Mouse (Mus musculus): ENCODE results near the gene Gse1. TPM values are rescaled to one million over a fixed set of nuclear protein-coding genes. Genes with fewer than 3 reads are reported as not detected.
A peak's percentile ranks its signal among the peaks of the same experiment; 100 is the strongest.

Gse1 gene
- polyA plus RNA-seq, 1 experiment from 2014 or later = 25.3 TPM

- no peaks in the 10 kb centered on the region for H3K27me3 ChIP-seq (replicated peaks; ENCODE audit: control insufficient read depth, insufficient read depth, low read length)
- ATAC-seq (replicated peaks; ENCODE audit: low FRiP score) (no peak), DNase-seq (ENCODE audit: low spot score) (no peak)
- 60% methylated on average over 10 of the region's 10 CpGs for WGBS
- H3K9me3 ChIP-seq (ENCODE audit: control insufficient read depth, low read length) = no peaks in the 10 kb centered on the region
- no peak overlapping the region; the same call in 1 of the 2 replicates for H3K4me3 ChIP-seq (ENCODE audit: low read depth, low read length)
- H3K27ac ChIP-seq (ENCODE audit: low read depth, low read length) = peak overlapping the region; percentile 40
- no peak overlapping the region; the same call in 1 of the 2 replicates for H3K9ac ChIP-seq (ENCODE audit: low read depth, low read length)
- H3K4me1 ChIP-seq (replicated peaks; ENCODE audit: control insufficient read depth, insufficient read depth, low read length) = peaks cover 72% of the 10 kb centered on the region
- no peaks in the 10 kb centered on the region for H3K36me3 ChIP-seq (ENCODE audit: control insufficient read depth, insufficient read depth, low read length)
- peak overlapping the region; percentile 31 for H3K4me2 ChIP-seq
Measured at GRCm38 (mm10) chr8:120289698-120290181, 61.5 kb downstream of the Gse1 start.

GRCm38 (mm10) chr8:120290614-120291013 lies 62.4 kb downstream of the Gse1 start:
- no peak for DNase-seq (ENCODE audit: low spot score)
- no peak for ATAC-seq (replicated peaks; ENCODE audit: low FRiP score)
- Histone ChIP-seq H3K9me3 (ENCODE audit: control insufficient read depth, low read length) (no peaks in the 10 kb centered on the region), H3K4me1 (replicated peaks; ENCODE audit: control insufficient read depth, insufficient read depth, low read length) (peaks cover 72% of the 10 kb centered on the region), H3K36me3 (ENCODE audit: control insufficient read depth, insufficient read depth, low read length) (no peaks in the 10 kb centered on the region), H3K4me2 (peak overlapping the region; percentile 32), H3K9ac (ENCODE audit: low read depth, low read length) (peak overlapping the region; percentile 45), H3K27me3 (replicated peaks; ENCODE audit: control insufficient read depth, insufficient read depth, low read length) (no peaks in the 10 kb centered on the region), H3K4me3 (ENCODE audit: low read depth, low read length) (no peak overlapping the region), H3K27ac (ENCODE audit: low read depth, low read length) (peak overlapping the region; percentile 40; the same call in 1 of the 2 replicates)
- WGBS = 76% methylated on average over 15 of the region's 15 CpGs

- Histone ChIP-seq H3K4me1 (replicated peaks; ENCODE audit: control insufficient read depth, insufficient read depth, low read length) (peaks cover 81% of the 10 kb centered on the region), H3K36me3 (ENCODE audit: control insufficient read depth, insufficient read depth, low read length) (no peaks in the 10 kb centered on the region), H3K27ac (ENCODE audit: low read depth, low read length) (peak overlapping the region; percentile 99; the same call in 1 of the 2 replicates), H3K4me2 (peak overlapping the region; percentile 77), H3K4me3 (ENCODE audit: low read depth, low read length) (peak overlapping the region; percentile 55; the same call in 1 of the 2 replicates), H3K27me3 (replicated peaks; ENCODE audit: control insufficient read depth, insufficient read depth, low read length) (no peaks in the 10 kb centered on the region), H3K9me3 (ENCODE audit: control insufficient read depth, low read length) (no peaks in the 10 kb centered on the region), H3K9ac (ENCODE audit: low read depth, low read length) (peak overlapping the region; percentile 77)
- WGBS = 88% methylated on average over 9 of the region's 9 CpGs
- no peak for ATAC-seq (replicated peaks; ENCODE audit: low FRiP score)
- DNase-seq (ENCODE audit: low spot score) = no peak
Measured at GRCm38 (mm10) chr8:120291650-120292049, 63.4 kb downstream of the Gse1 start.

DNA sequence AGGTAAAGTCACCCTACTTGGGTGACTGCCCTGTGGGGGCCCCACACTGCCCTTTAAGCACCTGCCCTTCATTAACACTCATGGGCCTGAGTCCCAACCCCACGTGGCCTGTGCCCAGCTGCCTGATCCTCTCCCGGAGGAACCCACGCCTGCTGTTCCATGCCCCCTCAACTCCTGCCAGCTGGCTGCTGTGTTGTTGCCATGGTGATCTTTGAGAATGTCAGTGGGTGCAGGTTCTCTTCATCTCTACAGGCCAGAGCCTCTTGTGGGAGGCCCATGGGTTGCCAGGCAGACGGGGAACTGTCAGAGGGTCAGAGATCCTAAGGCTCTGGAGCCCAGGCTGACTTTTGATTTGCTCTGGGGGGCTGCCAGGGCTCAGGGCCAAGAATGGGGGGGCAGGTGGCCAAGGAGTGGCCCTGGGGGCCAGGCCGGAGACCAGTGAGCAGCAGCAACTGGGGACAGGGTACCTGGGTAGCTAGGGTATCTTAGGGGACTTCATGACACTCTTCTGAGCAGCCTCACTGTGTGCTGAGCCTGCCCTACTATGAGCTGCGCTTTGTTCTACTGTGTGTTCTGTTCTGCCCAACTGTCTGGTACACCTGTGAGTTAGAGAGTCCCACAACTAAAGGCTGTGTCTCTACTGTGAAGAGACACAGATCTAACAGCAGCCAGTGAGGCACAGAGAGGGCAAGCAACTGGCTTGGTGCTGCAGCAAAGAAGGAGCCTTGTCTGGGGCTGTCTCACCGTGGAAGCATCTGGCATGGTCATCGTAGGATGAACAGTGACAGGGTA lies 64.3 kb downstream of the Gse1 start:
- peak overlapping the region; percentile 55 for H3K4me3 ChIP-seq (ENCODE audit: low read depth, low read length)
- peak overlapping the region; percentile 99 for H3K27ac ChIP-seq (ENCODE audit: low read depth, low read length)
- H3K4me1 ChIP-seq (replicated peaks; ENCODE audit: control insufficient read depth, insufficient read depth, low read length) = peaks cover 87% of the 10 kb centered on the region
- H3K9ac ChIP-seq (ENCODE audit: low read depth, low read length) = peak overlapping the region; percentile 77
- H3K36me3 ChIP-seq (ENCODE audit: control insufficient read depth, insufficient read depth, low read length) = no peaks in the 10 kb centered on the region
- DNase-seq (ENCODE audit: low spot score) (no peak), ATAC-seq (replicated peaks; ENCODE audit: low FRiP score) (no peak)
- 59% methylated on average over 8 of the region's 8 CpGs for WGBS
- H3K27me3 ChIP-seq (replicated peaks; ENCODE audit: control insufficient read depth, insufficient read depth, low read length) = no peaks in the 10 kb centered on the region
- H3K4me2 ChIP-seq = peak overlapping the region; percentile 77
- no peaks in the 10 kb centered on the region for H3K9me3 ChIP-seq (ENCODE audit: control insufficient read depth, low read length)

GRCm38 (mm10) chr8:120293421-120294357 lies 65.4 kb downstream of the Gse1 start:
- peak; percentile 86 for ATAC-seq (replicated peaks; ENCODE audit: low FRiP score)
- H3K9ac ChIP-seq (ENCODE audit: low read depth, low read length) = peak overlapping the region; percentile 77
- H3K4me1 ChIP-seq (replicated peaks; ENCODE audit: control insufficient read depth, insufficient read depth, low read length) = peaks cover 82% of the 10 kb centered on the region
- H3K4me2 ChIP-seq = peak overlapping the region; percentile 77
- H3K27ac ChIP-seq (ENCODE audit: low read depth, low read length) = peak overlapping the region; percentile 99
- peak; percentile 76 for DNase-seq (ENCODE audit: low spot score)
- no peaks in the 10 kb centered on the region for H3K27me3 ChIP-seq (replicated peaks; ENCODE audit: control insufficient read depth, insufficient read depth, low read length)
- H3K9me3 ChIP-seq (ENCODE audit: control insufficient read depth, low read length) = no peaks in the 10 kb centered on the region
- no peaks in the 10 kb centered on the region for H3K36me3 ChIP-seq (ENCODE audit: control insufficient read depth, insufficient read depth, low read length)
- 24% methylated on average over 18 of the region's 18 CpGs for WGBS
- peak overlapping the region; percentile 55 for H3K4me3 ChIP-seq (ENCODE audit: low read depth, low read length)

DNA sequence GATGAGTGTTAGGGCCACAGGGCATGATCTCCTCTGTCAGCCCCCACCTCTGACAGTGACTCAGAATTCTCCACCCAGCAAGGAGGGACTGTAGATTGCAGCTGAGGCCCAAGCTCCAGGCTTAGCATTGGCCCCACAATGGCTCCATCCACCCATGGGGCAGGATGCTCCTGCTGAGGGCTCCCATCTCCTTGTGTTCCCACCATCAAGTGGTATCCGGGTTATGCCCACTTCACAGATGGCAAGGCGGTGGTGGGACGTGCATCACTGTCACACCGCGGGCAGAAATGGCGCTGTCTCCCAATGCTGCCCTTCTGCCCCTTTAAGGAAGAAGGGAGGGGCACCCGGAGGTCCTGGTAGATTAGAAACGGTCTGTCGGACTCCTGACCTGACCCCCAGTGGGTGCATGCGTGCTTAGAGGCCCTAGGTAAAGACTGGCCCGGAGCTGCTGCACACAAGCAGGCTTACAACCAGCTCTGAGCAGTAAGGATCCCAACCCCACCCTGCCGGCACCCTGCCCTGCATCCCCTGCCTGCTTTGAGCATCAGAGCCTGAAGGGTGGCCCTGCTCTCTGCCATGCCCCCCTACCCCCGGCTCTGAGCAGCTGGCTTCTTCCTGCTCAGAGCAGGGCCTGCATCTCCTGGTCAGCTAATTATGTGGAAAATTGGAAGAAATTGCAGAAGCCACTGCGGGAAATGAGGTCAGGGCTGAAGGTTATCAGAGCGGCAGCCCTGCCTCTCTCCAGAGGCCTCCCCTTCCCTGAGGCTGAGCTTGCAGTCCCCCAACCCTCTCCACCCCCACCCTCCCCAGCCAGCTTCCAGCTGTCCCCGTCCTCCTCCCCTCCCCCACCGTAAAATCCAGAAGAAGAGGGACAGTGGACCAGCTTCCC lies 67.0 kb downstream of the Gse1 start:
- Histone ChIP-seq H3K4me2 (peak overlapping the region; percentile 77), H3K4me3 (ENCODE audit: low read depth, low read length) (peak overlapping the region; percentile 39), H3K36me3 (ENCODE audit: control insufficient read depth, insufficient read depth, low read length) (no peaks in the 10 kb centered on the region), H3K4me1 (replicated peaks; ENCODE audit: control insufficient read depth, insufficient read depth, low read length) (peaks cover 74% of the 10 kb centered on the region), H3K9me3 (ENCODE audit: control insufficient read depth, low read length) (no peaks in the 10 kb centered on the region), H3K9ac (ENCODE audit: low read depth, low read length) (peak overlapping the region; percentile 77), H3K27me3 (replicated peaks; ENCODE audit: control insufficient read depth, insufficient read depth, low read length) (no peaks in the 10 kb centered on the region), H3K27ac (ENCODE audit: low read depth, low read length) (peak overlapping the region; percentile 99)
- WGBS = 21% methylated on average over 15 of the region's 17 CpGs
- ATAC-seq (replicated peaks; ENCODE audit: low FRiP score) (peak; percentile 63), DNase-seq (ENCODE audit: low spot score) (peak; percentile 73)

GRCm38 (mm10) chr8:120297000-120297399 lies 68.7 kb downstream of the Gse1 start:
- Histone ChIP-seq H3K27me3 (replicated peaks; ENCODE audit: control insufficient read depth, insufficient read depth, low read length) (no peaks in the 10 kb centered on the region), H3K4me1 (replicated peaks; ENCODE audit: control insufficient read depth, insufficient read depth, low read length) (peaks cover 69% of the 10 kb centered on the region), H3K9me3 (ENCODE audit: control insufficient read depth, low read length) (no peaks in the 10 kb centered on the region), H3K36me3 (ENCODE audit: control insufficient read depth, insufficient read depth, low read length) (no peaks in the 10 kb centered on the region), H3K9ac (ENCODE audit: low read depth, low read length) (0 out of 2 replicates have a peak overlapping the region, but pooled peaks have one; percentile 20), H3K4me2 (peak overlapping the region; percentile 77; the same call in 1 of the 2 replicates), H3K27ac (ENCODE audit: low read depth, low read length) (peak overlapping the region; percentile 99), H3K4me3 (ENCODE audit: low read depth, low read length) (no peak overlapping the region)
- WGBS = 42% methylated on average over 5 of the region's 5 CpGs
- no peak for DNase-seq (ENCODE audit: low spot score)
- ATAC-seq (replicated peaks; ENCODE audit: low FRiP score) = no peak

Measured in liver, embryonic 11.5 days (tissue).